Mouse (Mus musculus): ENCODE data around the gene Syngr2. TPM values are rescaled to one million over a fixed set of nuclear protein-coding genes. Genes with fewer than 3 reads are reported as not detected.

Syngr2 gene
- total and polyA plus RNA-seq, 2 experiments from 2014 or later, result 14.0 to 25.3 TPM

GRCm38 (mm10) chr11:117765361-117765760 is 44.1 kb upstream of the Syngr2 start:
- ATAC-seq (ENCODE audit: low FRiP score) (0 out of 2 replicates have a peak, but pooled peaks have one; percentile 7), DNase-seq (ENCODE audit: low spot score) (no peak)
- Histone ChIP-seq H3K4me3 (ENCODE audit: low read depth, low read length) (no peak overlapping the region), H3K4me1 (ENCODE audit: insufficient read depth, low read length) (no peaks in the 10 kb centered on the region), H3K36me3 (ENCODE audit: insufficient read depth, low read length) (peaks cover 24% of the 10 kb centered on the region), H3K9me3 (ENCODE audit: low read length) (no peaks in the 10 kb centered on the region), H3K9ac (replicated peaks; ENCODE audit: low read length, poor library complexity, severe bottlenecking) (no peak overlapping the region), H3K27me3 (ENCODE audit: insufficient read depth, low read length) (no peaks in the 10 kb centered on the region), H3K27ac (ENCODE audit: low read depth, low read length) (no peak overlapping the region), H3K4me2 (ENCODE audit: low read depth, low read length, poor library complexity, severe bottlenecking) (no peak overlapping the region)
- no peak for TF ChIP-seq CTCF (IDR thresholded peaks at IDR 0.05)
- 91% methylated on average over 5 of the region's 5 CpGs for WGBS

GRCm38 (mm10) chr11:117766275-117766674 is 43.2 kb upstream of the Syngr2 start:
- DNase-seq (ENCODE audit: low spot score), result no peak
- Histone ChIP-seq H3K9ac (replicated peaks; ENCODE audit: low read length, poor library complexity, severe bottlenecking) (no peak overlapping the region), H3K4me2 (ENCODE audit: low read depth, low read length, poor library complexity, severe bottlenecking) (no peak overlapping the region), H3K4me1 (ENCODE audit: insufficient read depth, low read length) (no peaks in the 10 kb centered on the region), H3K27me3 (ENCODE audit: insufficient read depth, low read length) (no peaks in the 10 kb centered on the region), H3K27ac (ENCODE audit: low read depth, low read length) (no peak overlapping the region), H3K36me3 (ENCODE audit: insufficient read depth, low read length) (peaks cover 19% of the 10 kb centered on the region), H3K9me3 (ENCODE audit: low read length) (no peaks in the 10 kb centered on the region), H3K4me3 (ENCODE audit: low read depth, low read length) (no peak overlapping the region)
- no peak for ATAC-seq (ENCODE audit: low FRiP score)
- TF ChIP-seq CTCF (IDR thresholded peaks at IDR 0.05), result no peak
- WGBS, result 89% methylated on average over 3 of the region's 3 CpGs

GRCm38 (mm10) chr11:117768725-117769682 is 40.5 kb upstream of the Syngr2 start:
- DNase-seq (ENCODE audit: low spot score), result peak; percentile 40
- H3K4me1 ChIP-seq (ENCODE audit: insufficient read depth, low read length), result no peaks in the 10 kb centered on the region
- ATAC-seq (ENCODE audit: low FRiP score), result no peak
- H3K4me2 ChIP-seq (ENCODE audit: low read depth, low read length, poor library complexity, severe bottlenecking), result no peak overlapping the region
- H3K4me3 ChIP-seq (ENCODE audit: low read depth, low read length), result no peak overlapping the region
- no peak overlapping the region; the same call in 1 of the 2 replicates for H3K27ac ChIP-seq (ENCODE audit: low read depth, low read length)
- H3K9me3 ChIP-seq (ENCODE audit: low read length), result no peaks in the 10 kb centered on the region
- H3K36me3 ChIP-seq (ENCODE audit: insufficient read depth, low read length), result peaks cover 13% of the 10 kb centered on the region
- 75% methylated on average over 20 of the region's 20 CpGs for WGBS
- no peak for TF ChIP-seq CTCF (IDR thresholded peaks at IDR 0.05)
- H3K27me3 ChIP-seq (ENCODE audit: insufficient read depth, low read length), result no peaks in the 10 kb centered on the region
- H3K9ac ChIP-seq (replicated peaks; ENCODE audit: low read length, poor library complexity, severe bottlenecking), result no peak overlapping the region

- Histone ChIP-seq H3K9ac (replicated peaks; ENCODE audit: low read length, poor library complexity, severe bottlenecking) (no peak overlapping the region), H3K4me2 (ENCODE audit: low read depth, low read length, poor library complexity, severe bottlenecking) (no peak overlapping the region), H3K4me3 (ENCODE audit: low read depth, low read length) (no peak overlapping the region), H3K4me1 (ENCODE audit: insufficient read depth, low read length) (no peaks in the 10 kb centered on the region), H3K36me3 (ENCODE audit: insufficient read depth, low read length) (peaks cover 6% of the 10 kb centered on the region), H3K27me3 (ENCODE audit: insufficient read depth, low read length) (no peaks in the 10 kb centered on the region), H3K27ac (ENCODE audit: low read depth, low read length) (no peak overlapping the region), H3K9me3 (ENCODE audit: low read length) (no peaks in the 10 kb centered on the region)
- 72% methylated on average over 7 of the region's 7 CpGs for WGBS
- ATAC-seq (ENCODE audit: low FRiP score) (no peak), DNase-seq (ENCODE audit: low spot score) (no peak)
- no peak for TF ChIP-seq CTCF (IDR thresholded peaks at IDR 0.05)
These were observed 39.8 kb upstream of the Syngr2 start for GRCm38 (mm10) chr11:117769683-117770047.

GRCm38 (mm10) chr11:117770407-117770806 is 39.1 kb upstream of the Syngr2 start:
- no peak for ATAC-seq (ENCODE audit: low FRiP score)
- Histone ChIP-seq H3K36me3 (ENCODE audit: insufficient read depth, low read length) (no peaks in the 10 kb centered on the region), H3K4me2 (ENCODE audit: low read depth, low read length, poor library complexity, severe bottlenecking) (no peak overlapping the region), H3K9ac (replicated peaks; ENCODE audit: low read length, poor library complexity, severe bottlenecking) (no peak overlapping the region), H3K27ac (ENCODE audit: low read depth, low read length) (no peak overlapping the region), H3K4me1 (ENCODE audit: insufficient read depth, low read length) (no peaks in the 10 kb centered on the region), H3K4me3 (ENCODE audit: low read depth, low read length) (no peak overlapping the region), H3K9me3 (ENCODE audit: low read length) (no peaks in the 10 kb centered on the region), H3K27me3 (ENCODE audit: insufficient read depth, low read length) (no peaks in the 10 kb centered on the region)
- DNase-seq (ENCODE audit: low spot score), result peak; percentile 15
- 87% methylated on average over 10 of the region's 10 CpGs for WGBS
- no peak for TF ChIP-seq CTCF (IDR thresholded peaks at IDR 0.05)

- Histone ChIP-seq H3K36me3 (ENCODE audit: insufficient read depth, low read length) (no peaks in the 10 kb centered on the region), H3K27ac (ENCODE audit: low read depth, low read length) (no peak overlapping the region), H3K4me1 (ENCODE audit: insufficient read depth, low read length) (no peaks in the 10 kb centered on the region), H3K27me3 (ENCODE audit: insufficient read depth, low read length) (no peaks in the 10 kb centered on the region), H3K4me2 (ENCODE audit: low read depth, low read length, poor library complexity, severe bottlenecking) (no peak overlapping the region), H3K9ac (replicated peaks; ENCODE audit: low read length, poor library complexity, severe bottlenecking) (no peak overlapping the region), H3K4me3 (ENCODE audit: low read depth, low read length) (no peak overlapping the region), H3K9me3 (ENCODE audit: low read length) (no peaks in the 10 kb centered on the region)
- DNase-seq (ENCODE audit: low spot score) (no peak), ATAC-seq (ENCODE audit: low FRiP score) (no peak)
- no peak for TF ChIP-seq CTCF (IDR thresholded peaks at IDR 0.05)
- 96% methylated on average over 7 of the region's 7 CpGs for WGBS
These were observed 37.1 kb upstream of the Syngr2 start for GRCm38 (mm10) chr11:117772352-117772751.
